Mouse (Mus musculus): Measurements from ENCODE around the gene Zbtb4. TPM values are rescaled to one million over a fixed set of nuclear protein-coding genes. Genes with fewer than 3 reads are reported as not detected.

Gene Zbtb4
- polyA plus RNA-seq, 1 experiment from 2014 or later: 3.6 TPM

DNA sequence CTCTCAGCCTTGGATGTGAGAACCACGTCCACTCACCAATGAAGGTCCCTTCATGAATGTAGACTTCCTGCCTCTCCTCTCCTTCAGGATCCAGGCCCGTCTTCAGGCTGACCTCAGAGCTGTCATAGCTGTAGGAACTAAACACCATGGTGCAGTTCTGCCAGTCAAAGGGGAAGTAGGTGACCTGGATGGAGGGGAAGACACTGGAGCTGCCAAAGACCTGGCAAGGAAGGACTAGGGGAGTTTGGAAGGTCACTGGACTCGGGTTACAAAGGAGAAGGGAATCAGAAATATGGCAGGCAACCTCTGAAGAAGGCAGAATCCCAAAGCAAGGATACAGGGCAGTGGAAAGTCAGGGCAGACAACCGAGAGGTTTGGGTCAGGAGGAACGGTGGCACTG is 27.7 kb downstream of the Zbtb4 start:
- H3K9ac ChIP-seq (ENCODE audit: low read length): no peak overlapping the region
- H3K27me3 ChIP-seq (ENCODE audit: control insufficient read depth, insufficient read depth, low read length): no peaks in the 10 kb centered on the region
- H3K4me2 ChIP-seq (ENCODE audit: low read depth, low read length): no peak overlapping the region
- H3K9me3 ChIP-seq (replicated peaks; ENCODE audit: control insufficient read depth, low read length): no peaks in the 10 kb centered on the region
- 63% methylated on average over 5 of the region's 5 CpGs for WGBS
- H3K36me3 ChIP-seq (ENCODE audit: control insufficient read depth, insufficient read depth): no peaks in the 10 kb centered on the region
- no peak for ATAC-seq (replicated peaks; ENCODE audit: extremely low read depth, insufficient read depth, low FRiP score)
- H3K4me3 ChIP-seq (ENCODE audit: low read length): no peak overlapping the region
- H3K4me1 ChIP-seq (ENCODE audit: control insufficient read depth, insufficient read depth, low read length): peaks cover 2% of the 10 kb centered on the region; the same call in 1 of the 2 replicates
- no peak overlapping the region for H3K27ac ChIP-seq (ENCODE audit: low read length)

DNA sequence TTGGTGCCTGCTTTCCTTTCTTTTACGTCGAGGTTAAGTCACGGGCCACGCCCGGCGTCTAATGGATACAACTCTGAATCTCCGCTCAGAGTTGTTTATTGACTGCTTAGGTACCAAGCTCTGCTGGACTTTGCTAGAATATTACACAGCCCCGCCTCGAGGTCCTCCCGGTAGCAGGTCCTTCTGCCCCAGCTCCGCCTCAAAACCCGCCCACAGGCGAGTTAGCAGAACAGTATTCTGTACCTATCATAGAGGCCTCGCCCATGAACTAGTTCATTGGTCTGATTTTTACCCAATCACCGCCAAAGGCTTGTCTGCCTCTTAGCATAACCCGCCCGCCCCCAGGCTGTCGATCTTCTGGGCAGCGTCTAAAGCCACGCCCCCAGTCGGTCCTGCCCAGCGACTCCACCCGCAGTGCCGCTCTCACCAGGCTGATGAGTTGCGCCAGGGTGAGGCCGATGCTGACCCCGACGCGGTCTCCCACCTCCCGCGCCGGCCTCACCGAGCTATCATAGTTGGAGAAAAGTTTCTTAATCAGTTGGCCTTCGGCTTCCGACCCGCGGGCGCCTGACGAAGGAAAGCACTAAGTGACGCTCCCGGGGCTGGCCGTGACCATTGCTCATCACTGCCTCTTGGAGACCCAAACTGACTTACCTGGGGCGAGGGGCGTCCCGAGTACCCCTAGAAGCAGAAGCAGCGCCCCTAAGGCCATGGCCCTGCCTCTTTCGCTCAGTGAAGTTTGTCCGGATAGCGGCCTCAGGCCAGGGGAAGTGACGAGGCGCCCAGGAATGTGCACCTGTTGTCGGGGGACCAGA is 29.7 kb downstream of the Zbtb4 start, which contains the start of gene Chrnb1:
Gene Chrnb1, minus strand, starts transcription at position 776 of the 815 bp plus-strand sequence.
- peak; percentile 97 for ATAC-seq (replicated peaks; ENCODE audit: extremely low read depth, insufficient read depth, low FRiP score)
- H3K9ac ChIP-seq (ENCODE audit: low read length): peak within 1 kb of the TSS; percentile 79
- peak within 1 kb of the TSS; percentile 99 for H3K4me2 ChIP-seq (ENCODE audit: low read depth, low read length)
- no peaks in the 10 kb centered on the region for H3K36me3 ChIP-seq (ENCODE audit: control insufficient read depth, insufficient read depth)
- H3K27me3 ChIP-seq (ENCODE audit: control insufficient read depth, insufficient read depth, low read length): 0 out of 2 replicates have a peak, but pooled peaks cover 2% of the 10 kb centered on the region
- 2% methylated on average over 52 of the region's 52 CpGs for WGBS
- H3K4me1 ChIP-seq (ENCODE audit: control insufficient read depth, insufficient read depth, low read length): peaks cover 15% of the 10 kb centered on the region
- peak within 1 kb of the TSS; percentile 73 for H3K4me3 ChIP-seq (ENCODE audit: low read length)
- no peaks in the 10 kb centered on the region for H3K9me3 ChIP-seq (replicated peaks; ENCODE audit: control insufficient read depth, low read length)
- peak within 1 kb of the TSS; percentile 51 for H3K27ac ChIP-seq (ENCODE audit: low read length)

DNA sequence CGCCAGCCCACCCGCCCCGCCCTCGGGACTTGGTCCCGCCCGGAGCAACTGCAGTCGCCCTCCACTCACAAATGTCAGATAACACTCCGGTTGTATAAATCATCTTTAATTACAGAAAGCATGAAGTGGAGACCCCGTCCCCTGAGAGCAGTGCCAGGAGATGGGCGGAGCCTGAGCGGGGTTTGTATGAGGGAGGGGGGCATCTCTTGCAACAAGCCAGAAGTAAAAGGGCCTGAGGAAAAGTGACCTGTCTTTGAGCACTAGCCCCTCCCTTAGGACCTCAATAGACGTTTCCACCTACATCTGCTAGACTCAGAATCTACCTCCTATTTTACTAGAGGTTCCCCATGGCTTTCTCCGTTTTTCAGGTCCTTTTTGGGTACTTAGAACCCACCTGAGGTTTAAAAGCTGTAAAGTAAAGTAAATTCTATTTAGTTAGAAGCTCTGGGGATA is 30.3 kb downstream of the Zbtb4 start:
- Histone ChIP-seq H3K4me2 (ENCODE audit: low read depth, low read length) (peak overlapping the region; percentile 99), H3K36me3 (ENCODE audit: control insufficient read depth, insufficient read depth) (no peaks in the 10 kb centered on the region), H3K9me3 (replicated peaks; ENCODE audit: control insufficient read depth, low read length) (no peaks in the 10 kb centered on the region), H3K9ac (ENCODE audit: low read length) (peak overlapping the region; percentile 79), H3K4me3 (ENCODE audit: low read length) (peak overlapping the region; percentile 73), H3K4me1 (ENCODE audit: control insufficient read depth, insufficient read depth, low read length) (peaks cover 19% of the 10 kb centered on the region), H3K27ac (ENCODE audit: low read length) (no peak overlapping the region), H3K27me3 (ENCODE audit: control insufficient read depth, insufficient read depth, low read length) (0 out of 2 replicates have a peak, but pooled peaks cover 2% of the 10 kb centered on the region)
- WGBS: 4% methylated on average over 13 of the region's 13 CpGs
- no peak for ATAC-seq (replicated peaks; ENCODE audit: extremely low read depth, insufficient read depth, low FRiP score)

DNA sequence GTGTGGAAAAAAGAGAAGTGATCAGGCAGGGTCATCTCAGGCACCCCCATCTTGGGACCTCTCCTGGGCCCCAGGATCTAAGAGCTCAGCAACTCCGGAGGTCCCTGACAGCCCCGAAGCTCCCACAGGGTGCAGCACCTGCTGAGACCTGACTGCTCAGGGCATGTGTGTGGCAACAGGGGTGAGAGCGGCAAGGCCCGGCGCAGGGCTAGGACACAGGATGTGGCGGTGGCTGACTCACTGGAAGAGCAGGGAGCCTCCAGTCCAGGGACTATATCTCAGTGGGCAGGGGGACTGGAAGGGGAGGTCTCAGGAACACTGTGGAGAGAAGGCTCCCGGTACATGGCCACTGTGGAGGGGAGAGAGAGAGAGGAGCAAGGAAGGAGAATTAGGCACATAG is 32.2 kb downstream of the Zbtb4 start:
- Histone ChIP-seq H3K4me1 (ENCODE audit: control insufficient read depth, insufficient read depth, low read length) (peaks cover 36% of the 10 kb centered on the region), H3K4me2 (ENCODE audit: low read depth, low read length) (no peak overlapping the region), H3K36me3 (ENCODE audit: control insufficient read depth, insufficient read depth) (no peaks in the 10 kb centered on the region), H3K27ac (ENCODE audit: low read length) (no peak overlapping the region), H3K9me3 (replicated peaks; ENCODE audit: control insufficient read depth, low read length) (no peaks in the 10 kb centered on the region), H3K4me3 (ENCODE audit: low read length) (no peak overlapping the region), H3K27me3 (ENCODE audit: control insufficient read depth, insufficient read depth, low read length) (0 out of 2 replicates have a peak, but pooled peaks cover 2% of the 10 kb centered on the region), H3K9ac (ENCODE audit: low read length) (no peak overlapping the region)
- 67% methylated on average over 7 of the region's 7 CpGs for WGBS
- ATAC-seq (replicated peaks; ENCODE audit: extremely low read depth, insufficient read depth, low FRiP score): no peak

DNA sequence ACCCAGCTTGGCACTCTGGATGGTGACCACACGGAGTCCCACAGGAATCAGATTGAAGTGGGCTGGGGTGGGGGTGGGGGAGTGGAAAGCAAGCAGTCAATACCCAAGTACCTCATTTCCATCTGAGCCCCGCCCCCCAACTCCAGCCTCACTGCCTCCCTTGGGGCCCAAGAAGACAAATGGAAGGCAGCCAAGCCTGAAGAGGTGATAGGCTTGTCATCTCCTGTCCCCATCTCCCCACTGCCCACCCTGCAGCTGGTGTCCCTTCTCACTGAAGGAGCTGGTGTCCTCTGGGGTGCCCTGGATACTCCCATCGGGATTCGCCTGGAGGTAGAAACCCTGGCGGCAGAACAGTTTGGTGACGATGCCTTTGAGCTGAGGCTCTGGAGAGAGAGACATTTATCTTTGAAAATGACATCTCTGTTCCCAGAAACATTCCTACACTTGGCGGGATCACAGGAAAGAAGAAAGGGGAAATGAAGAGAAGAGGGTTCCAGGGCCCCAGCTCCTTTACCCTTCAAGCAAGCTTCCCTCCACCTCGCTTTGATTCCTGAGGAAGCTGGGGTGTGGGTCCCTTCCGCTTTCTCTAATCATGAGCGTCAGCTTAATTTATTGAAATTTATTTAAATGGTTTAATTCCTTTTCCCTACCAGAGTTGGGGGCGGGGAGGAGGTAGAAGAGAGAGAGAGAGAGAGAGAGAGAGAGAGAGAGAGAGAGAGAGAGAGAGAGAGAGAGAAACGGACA is 33.9 kb downstream of the Zbtb4 start:
- no peak overlapping the region for H3K9ac ChIP-seq (ENCODE audit: low read length)
- peaks cover 50% of the 10 kb centered on the region for H3K4me1 ChIP-seq (ENCODE audit: control insufficient read depth, insufficient read depth, low read length)
- H3K4me2 ChIP-seq (ENCODE audit: low read depth, low read length): peak overlapping the region; percentile 99
- WGBS: 27% methylated on average over 12 of the region's 12 CpGs
- peak overlapping the region; percentile 11; the same call in 1 of the 2 replicates for H3K27ac ChIP-seq (ENCODE audit: low read length)
- H3K9me3 ChIP-seq (replicated peaks; ENCODE audit: control insufficient read depth, low read length): no peaks in the 10 kb centered on the region
- no peak overlapping the region for H3K4me3 ChIP-seq (ENCODE audit: low read length)
- H3K27me3 ChIP-seq (ENCODE audit: control insufficient read depth, insufficient read depth, low read length): peaks cover 4% of the 10 kb centered on the region
- ATAC-seq (replicated peaks; ENCODE audit: extremely low read depth, insufficient read depth, low FRiP score): no peak
- H3K36me3 ChIP-seq (ENCODE audit: control insufficient read depth, insufficient read depth): no peaks in the 10 kb centered on the region

DNA sequence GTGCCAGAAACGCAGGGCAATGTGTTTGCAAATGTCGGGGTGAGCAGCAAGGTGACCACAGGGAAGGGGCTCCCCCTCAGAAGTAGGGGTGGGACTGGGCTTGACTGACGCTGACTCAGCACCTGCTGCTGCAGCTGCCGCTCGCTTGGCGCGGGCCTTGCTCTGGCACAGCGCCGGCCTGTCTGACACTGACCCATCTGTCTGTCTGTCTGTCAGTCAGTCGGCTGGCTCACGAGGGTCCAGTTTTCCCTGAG is 34.4 kb downstream of the Zbtb4 start:
- peak overlapping the region; percentile 99 for H3K4me2 ChIP-seq (ENCODE audit: low read depth, low read length)
- peak overlapping the region; percentile 3; the same call in 1 of the 2 replicates for H3K27ac ChIP-seq (ENCODE audit: low read length)
- WGBS: 1% methylated on average over 11 of the region's 11 CpGs
- H3K4me1 ChIP-seq (ENCODE audit: control insufficient read depth, insufficient read depth, low read length): peaks cover 50% of the 10 kb centered on the region
- no peaks in the 10 kb centered on the region for H3K36me3 ChIP-seq (ENCODE audit: control insufficient read depth, insufficient read depth)
- ATAC-seq (replicated peaks; ENCODE audit: extremely low read depth, insufficient read depth, low FRiP score): no peak
- peak overlapping the region; percentile 59 for H3K9ac ChIP-seq (ENCODE audit: low read length)
- H3K4me3 ChIP-seq (ENCODE audit: low read length): peak overlapping the region; percentile 74
- H3K9me3 ChIP-seq (replicated peaks; ENCODE audit: control insufficient read depth, low read length): no peaks in the 10 kb centered on the region
- peaks cover 6% of the 10 kb centered on the region for H3K27me3 ChIP-seq (ENCODE audit: control insufficient read depth, insufficient read depth, low read length)

DNA sequence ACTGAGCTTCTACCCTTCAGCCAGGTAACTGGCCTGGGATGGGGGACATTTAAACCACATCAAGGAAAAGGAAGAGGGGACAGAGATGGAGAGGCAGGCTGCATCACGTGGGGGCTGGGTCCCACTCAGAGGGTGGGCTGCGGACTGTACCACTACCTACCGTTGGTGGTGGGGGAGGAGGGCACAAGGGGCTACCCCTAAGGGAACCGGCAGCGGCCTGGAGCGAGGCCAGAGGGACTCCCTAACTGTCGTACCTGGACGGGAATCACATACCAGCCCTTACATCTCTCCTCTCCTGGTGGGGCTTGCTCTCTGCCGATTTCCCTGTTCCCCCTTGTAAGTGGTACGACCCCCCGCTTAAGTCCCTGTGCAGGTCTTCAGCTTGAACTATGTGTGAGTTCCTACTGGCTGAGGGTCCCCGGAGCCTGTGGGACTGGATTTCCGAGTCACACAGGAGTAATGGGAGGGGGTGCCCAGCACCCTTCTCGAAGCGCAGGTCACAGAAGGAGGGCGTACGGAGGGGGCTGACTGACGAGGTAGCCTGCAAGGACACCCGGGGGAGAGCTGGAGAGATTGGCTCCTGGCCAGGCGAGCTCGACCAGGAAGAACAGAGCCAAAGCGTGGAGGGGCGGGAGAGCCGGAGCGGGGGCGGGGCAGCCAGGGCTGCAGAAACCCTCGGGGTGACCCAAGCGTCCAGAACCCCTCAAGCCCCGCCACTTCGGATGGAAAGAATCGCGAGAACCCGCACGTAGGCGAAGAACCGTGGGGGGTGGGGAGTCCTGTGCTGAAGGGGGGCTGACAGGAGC is 34.9 kb downstream of the Zbtb4 start:
- Histone ChIP-seq H3K9me3 (replicated peaks; ENCODE audit: control insufficient read depth, low read length) (no peaks in the 10 kb centered on the region), H3K4me3 (ENCODE audit: low read length) (peak overlapping the region; percentile 74), H3K36me3 (ENCODE audit: control insufficient read depth, insufficient read depth) (no peaks in the 10 kb centered on the region), H3K27me3 (ENCODE audit: control insufficient read depth, insufficient read depth, low read length) (peaks cover 7% of the 10 kb centered on the region), H3K4me2 (ENCODE audit: low read depth, low read length) (peak overlapping the region; percentile 99), H3K9ac (ENCODE audit: low read length) (peak overlapping the region; percentile 59), H3K4me1 (ENCODE audit: control insufficient read depth, insufficient read depth, low read length) (peaks cover 50% of the 10 kb centered on the region), H3K27ac (ENCODE audit: low read length) (peak overlapping the region; percentile 40)
- ATAC-seq (replicated peaks; ENCODE audit: extremely low read depth, insufficient read depth, low FRiP score): peak; percentile 10
- WGBS: under 1% methylated on average over 36 of the region's 36 CpGs

DNA sequence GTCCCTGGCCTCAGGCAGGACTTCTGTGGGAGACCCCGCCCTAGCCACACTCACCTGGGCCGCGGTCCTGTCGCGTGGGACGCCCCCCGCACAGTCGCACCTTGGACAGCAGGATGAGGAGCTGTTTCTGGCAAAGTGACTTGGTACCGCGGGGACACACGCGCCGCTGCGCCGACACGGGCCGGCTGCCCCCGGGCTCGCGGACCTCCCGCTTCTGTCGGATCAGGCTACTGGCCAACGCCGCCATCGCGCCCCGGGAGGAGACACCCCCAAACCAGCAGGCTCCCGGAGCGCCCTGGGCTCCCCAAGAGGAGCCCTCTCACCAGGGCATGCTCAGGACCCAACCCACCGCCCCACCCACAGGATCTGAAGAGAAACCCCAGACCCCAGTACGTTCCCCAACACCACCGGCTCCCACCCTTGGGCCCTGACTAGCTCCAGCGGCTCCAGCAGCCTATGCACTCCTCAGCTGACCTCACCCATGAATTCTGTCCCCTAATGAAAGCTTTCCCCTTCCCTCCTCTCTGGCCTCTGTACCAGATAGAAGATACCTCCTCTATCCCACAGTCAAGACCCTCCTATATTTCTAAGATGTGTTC is 35.8 kb downstream of the Zbtb4 start, which contains the start of gene Fgf11:
Gene Fgf11, minus strand, starts transcription at position 479 of the 599 bp plus-strand sequence.
- peaks cover 3% of the 10 kb centered on the region; the same call in 1 of the 2 replicates for H3K9me3 ChIP-seq (replicated peaks; ENCODE audit: control insufficient read depth, low read length)
- peak within 1 kb of the TSS; percentile 74 for H3K4me3 ChIP-seq (ENCODE audit: low read length)
- H3K4me2 ChIP-seq (ENCODE audit: low read depth, low read length): peak within 1 kb of the TSS; percentile 99
- peaks cover 50% of the 10 kb centered on the region for H3K4me1 ChIP-seq (ENCODE audit: control insufficient read depth, insufficient read depth, low read length)
- peak within 1 kb of the TSS; percentile 80 for H3K9ac ChIP-seq (ENCODE audit: low read length)
- H3K27me3 ChIP-seq (ENCODE audit: control insufficient read depth, insufficient read depth, low read length): peaks cover 14% of the 10 kb centered on the region
- ATAC-seq (replicated peaks; ENCODE audit: extremely low read depth, insufficient read depth, low FRiP score): no peak
- no peaks in the 10 kb centered on the region for H3K36me3 ChIP-seq (ENCODE audit: control insufficient read depth, insufficient read depth)
- peak within 1 kb of the TSS; percentile 52 for H3K27ac ChIP-seq (ENCODE audit: low read length)
- WGBS: 3% methylated on average over 33 of the region's 33 CpGs
